Mouse (Mus musculus) stomach, postnatal 0 days (tissue): Measurements from ENCODE around the gene Prim2.

Experiments used
- CTCF ChIP-seq: IDR thresholded peaks from 2 replicates; pipeline ENCODE4 v1.5.1; 2016; ENCODE audit warnings: antibody characterized with exemption, low read depth, mild to moderate bottlenecking, moderate library complexity
- EP300 ChIP-seq: optimal IDR thresholded peaks from 2 replicates; pipeline ENCODE3; 2016; ENCODE audit warnings: antibody characterized with exemption

- TF ChIP-seq EP300 (no peak), CTCF (no peak)
These were observed 215.3 kb downstream of the Prim2 start for GRCm38 (mm10) chr1:33454251-33454650.
